Mouse (Mus musculus) CH12.LX (cell line): ENCODE results near the gene Smarcc2. TPM values are rescaled to one million over a fixed set of nuclear protein-coding genes. Genes with fewer than 3 reads are reported as not detected.

ENCODE experiments used
- DNase-seq: peaks from one replicate; pipeline ENCODE4 v3.0.0-alpha.2; 2013; ENCODE audit errors: extremely low read depth
- H3K27ac ChIP-seq: 2 replicates; pipeline ENCODE4 v1.5.1; 2012; ENCODE audit warnings: low read depth, mild to moderate bottlenecking, control low read depth, moderate library complexity; ENCODE audit not compliant: insufficient read depth
- H3K27me3 ChIP-seq: replicated peaks from 2 replicates; pipeline ENCODE3; 2012; ENCODE audit warnings: inconsistent platforms
- H3K36me3 ChIP-seq, 2 experiments: replicated peaks in 1 of 2; 2 replicates each; pipeline versions ENCODE3 to v1.6.1; 2012; ENCODE audit warnings: inconsistent platforms in 1 of 2, low read length in 1 of 2, mild to moderate bottlenecking in 1 of 2, mixed read lengths in 1 of 2, moderate library complexity in 1 of 2; ENCODE audit not compliant: control insufficient read depth in 1 of 2, insufficient read depth in 1 of 2
- H3K4me1 ChIP-seq, 2 experiments: 2 replicates each; pipeline ENCODE4 v1.6.1; 2012; ENCODE audit warnings: inconsistent platforms in 1 of 2, moderate library complexity in 1 of 2; ENCODE audit not compliant: insufficient read depth in 2 of 2, control insufficient read depth in 1 of 2
- H3K4me2 ChIP-seq: 2 replicates; pipeline ENCODE4 v1.6.1; 2012; ENCODE audit warnings: low read depth, mild to moderate bottlenecking, control low read depth; ENCODE audit not compliant: poor library complexity, insufficient read depth, severe bottlenecking
- H3K4me3 ChIP-seq, 3 experiments: fragments of 150-350 bp in 1 of 3; sonication (generic) in 1 of 3; replicated peaks in 1 of 3; 2 replicates each; pipeline versions ENCODE3 to v1.5.1; 2011 to 2012; ENCODE audit warnings: low read depth in 2 of 3, low read length in 2 of 3, mild to moderate bottlenecking in 2 of 3, moderate library complexity in 2 of 3, control low read depth in 1 of 3, improper control_type of control experiment in 1 of 3, inconsistent platforms in 1 of 3, mixed read lengths in 1 of 3; ENCODE audit not compliant: poor library complexity in 1 of 3
- H3K79me2 ChIP-seq: replicated peaks from 2 replicates; pipeline ENCODE4 v1.6.1; 2012; ENCODE audit warnings: mild to moderate bottlenecking, moderate library complexity; ENCODE audit not compliant: control insufficient read depth, poor library complexity, insufficient read depth, severe bottlenecking; ENCODE audit errors: extremely low read depth
- H3K9ac ChIP-seq: 2 replicates; pipeline ENCODE4 v1.6.1; 2012; ENCODE audit warnings: low read depth, mild to moderate bottlenecking, control low read depth, moderate library complexity; ENCODE audit not compliant: insufficient read depth
- H3K9me3 ChIP-seq: replicated peaks from 2 replicates; pipeline ENCODE3; 2012; ENCODE audit warnings: low read length, inconsistent platforms, mixed read lengths
- BHLHE40 ChIP-seq: IDR thresholded peaks from 2 replicates; pipeline ENCODE4 v1.6.1; 2011; ENCODE audit warnings: mild to moderate bottlenecking, low read depth, low read length, improper control_type of control experiment
- CHD1 ChIP-seq: IDR thresholded peaks from 2 replicates; pipeline ENCODE4 v1.6.1; 2012; ENCODE audit warnings: low read depth, low read length, improper control_type of control experiment, inconsistent platforms
- CHD2 ChIP-seq: IDR thresholded peaks from 2 replicates; pipeline ENCODE4 v1.6.1; 2011; ENCODE audit warnings: low read length, improper control_type of control experiment
- CTCF ChIP-seq, 2 experiments: IDR thresholded peaks in 1 of 2; conservative IDR thresholded peaks in 1 of 2; 2 replicates each; pipeline ENCODE4 v1.5.1; 2011 to 2012; ENCODE audit warnings: low read depth in 2 of 2, low read length in 2 of 2, improper control_type of control experiment in 1 of 2, inconsistent platforms in 1 of 2, mild to moderate bottlenecking in 1 of 2, moderate library complexity in 1 of 2
- E2F4 ChIP-seq: IDR thresholded peaks from 2 replicates; pipeline ENCODE4 v1.6.1; 2011; ENCODE audit warnings: low read depth, low read length, improper control_type of control experiment; ENCODE audit not compliant: insufficient replicate concordance
- ELF1 ChIP-seq: IDR thresholded peaks from 2 replicates; pipeline ENCODE4 v1.6.1; 2014; ENCODE audit warnings: low read depth, mild to moderate bottlenecking, inconsistent platforms, low read length, improper control_type of control experiment
- EP300 ChIP-seq: IDR thresholded peaks from 2 replicates; pipeline ENCODE4 v1.6.1; 2011; ENCODE audit warnings: low read length, improper control_type of control experiment
- ETS1 ChIP-seq: conservative IDR thresholded peaks from 2 replicates; pipeline ENCODE4 v1.6.1; 2012; ENCODE audit warnings: low read depth, mild to moderate bottlenecking, inconsistent platforms, low read length, improper control_type of control experiment, moderate library complexity
- GABPA ChIP-seq: IDR thresholded peaks from 2 replicates; pipeline ENCODE4 v1.6.1; 2012; ENCODE audit warnings: low read depth, low read length, improper control_type of control experiment, inconsistent platforms; ENCODE audit not compliant: insufficient replicate concordance
- HCFC1 ChIP-seq: IDR thresholded peaks from 2 replicates; pipeline ENCODE4 v1.6.1; 2012; ENCODE audit warnings: low read depth, mild to moderate bottlenecking, inconsistent platforms, low read length, improper control_type of control experiment
- IRF4 ChIP-seq: IDR thresholded peaks from 2 replicates; pipeline ENCODE4 v1.6.1; 2014; ENCODE audit warnings: low read depth, mild to moderate bottlenecking, inconsistent platforms, low read length, improper control_type of control experiment
- JUN ChIP-seq: IDR thresholded peaks from 2 replicates; pipeline ENCODE4 v1.6.1; 2011; ENCODE audit warnings: low read depth, mild to moderate bottlenecking, low read length, improper control_type of control experiment, moderate library complexity; ENCODE audit not compliant: insufficient read depth
- JUND ChIP-seq: conservative IDR thresholded peaks from 2 replicates; pipeline ENCODE4 v1.6.1; 2011; ENCODE audit warnings: low read depth, low read length, improper control_type of control experiment
- KAT2A ChIP-seq: IDR thresholded peaks from 2 replicates; pipeline ENCODE4 v1.6.1; 2012; ENCODE audit warnings: low read length, improper control_type of control experiment, inconsistent platforms; ENCODE audit not compliant: insufficient replicate concordance
- MAFK ChIP-seq: IDR thresholded peaks from 2 replicates; pipeline ENCODE4 v1.6.1; 2011; ENCODE audit warnings: low read length, improper control_type of control experiment; ENCODE audit not compliant: insufficient replicate concordance
- MAX ChIP-seq: IDR thresholded peaks from 2 replicates; pipeline ENCODE4 v1.6.1; 2011; ENCODE audit warnings: low read length, improper control_type of control experiment
- MAZ ChIP-seq: IDR thresholded peaks from 2 replicates; pipeline ENCODE4 v1.6.1; 2012; ENCODE audit warnings: low read depth, mild to moderate bottlenecking, inconsistent platforms, low read length, improper control_type of control experiment, moderate library complexity
- MEF2A ChIP-seq: IDR thresholded peaks from 2 replicates; pipeline ENCODE4 v1.6.1; 2014; ENCODE audit warnings: low read depth, mild to moderate bottlenecking, inconsistent platforms, low read length, improper control_type of control experiment, borderline replicate concordance
- MXI1 ChIP-seq: IDR thresholded peaks from 2 replicates; pipeline ENCODE4 v1.6.1; 2011; ENCODE audit warnings: mild to moderate bottlenecking, low read depth, low read length, improper control_type of control experiment
- MYC ChIP-seq: IDR thresholded peaks from 2 replicates; pipeline ENCODE4 v1.6.1; 2011; ENCODE audit warnings: low read depth, mild to moderate bottlenecking, improper control_type of control experiment, low read length
- NELFE ChIP-seq: IDR thresholded peaks from 2 replicates; pipeline ENCODE4 v1.6.1; 2011; ENCODE audit warnings: low read depth, low read length, improper control_type of control experiment
- NRF1 ChIP-seq: IDR thresholded peaks from 2 replicates; pipeline ENCODE4 v1.6.1; 2014; ENCODE audit warnings: low read depth, mild to moderate bottlenecking, inconsistent platforms, low read length, improper control_type of control experiment, moderate library complexity
- PAX5 ChIP-seq: IDR thresholded peaks from 2 replicates; pipeline ENCODE4 v1.6.1; 2012; ENCODE audit warnings: low read length, inconsistent platforms, mixed read lengths
- POLR2A ChIP-seq: IDR thresholded peaks from 2 replicates; pipeline ENCODE4 v1.6.1; 2011; ENCODE audit warnings: low read depth, mild to moderate bottlenecking, improper control_type of control experiment, low read length
- POLR2AphosphoS2 ChIP-seq: IDR thresholded peaks from 2 replicates; pipeline ENCODE4 v1.6.1; 2011; ENCODE audit warnings: low read depth, low read length, improper control_type of control experiment
- RAD21 ChIP-seq: IDR thresholded peaks from 2 replicates; pipeline ENCODE4 v1.6.1; 2011; ENCODE audit warnings: low read depth, mild to moderate bottlenecking, low read length, improper control_type of control experiment, moderate library complexity
- RCOR1 ChIP-seq: conservative IDR thresholded peaks from 2 replicates; pipeline ENCODE4 v1.6.1; 2012; ENCODE audit warnings: low read depth, mild to moderate bottlenecking, inconsistent platforms, low read length, improper control_type of control experiment
- SIN3A ChIP-seq: IDR thresholded peaks from 2 replicates; pipeline ENCODE4 v1.6.1; 2012; ENCODE audit warnings: low read length, improper control_type of control experiment, inconsistent platforms
- SMC3 ChIP-seq: IDR thresholded peaks from 2 replicates; pipeline ENCODE4 v1.6.1; 2011; ENCODE audit warnings: low read depth, low read length, improper control_type of control experiment
- TBP ChIP-seq: conservative IDR thresholded peaks from 2 replicates; pipeline ENCODE4 v1.6.1; 2011; ENCODE audit warnings: low read depth, low read length, improper control_type of control experiment
- TCF12 ChIP-seq: IDR thresholded peaks from 2 replicates; pipeline ENCODE4 v1.6.1; 2014; ENCODE audit warnings: low read depth, mild to moderate bottlenecking, inconsistent platforms, low read length, improper control_type of control experiment
- UBTF ChIP-seq: IDR thresholded peaks from 2 replicates; pipeline ENCODE4 v1.6.1; 2012; ENCODE audit warnings: low read depth, mild to moderate bottlenecking, inconsistent platforms, low read length, improper control_type of control experiment, moderate library complexity
- USF1 ChIP-seq: IDR thresholded peaks from 2 replicates; pipeline ENCODE4 v1.6.1; 2014; ENCODE audit warnings: low read depth, mild to moderate bottlenecking, inconsistent platforms, low read length, improper control_type of control experiment
- USF2 ChIP-seq: conservative IDR thresholded peaks from 2 replicates; pipeline ENCODE4 v1.6.1; 2011; ENCODE audit warnings: low read depth, low read length, improper control_type of control experiment
- ZC3H11A ChIP-seq: IDR thresholded peaks from 2 replicates; pipeline ENCODE4 v1.6.1; 2012; ENCODE audit warnings: low read depth, mild to moderate bottlenecking, inconsistent platforms, low read length, improper control_type of control experiment
- ZKSCAN1 ChIP-seq: IDR thresholded peaks from 2 replicates; pipeline ENCODE4 v1.6.1; 2012; ENCODE audit warnings: low read depth, inconsistent platforms, low read length, improper control_type of control experiment, borderline replicate concordance
- ZMIZ1 ChIP-seq: IDR thresholded peaks from 2 replicates; pipeline ENCODE4 v1.6.1; 2012; ENCODE audit warnings: low read depth, mild to moderate bottlenecking, inconsistent platforms, low read length, improper control_type of control experiment
- ZNF384 ChIP-seq: IDR thresholded peaks from 2 replicates; pipeline ENCODE4 v1.6.1; 2012; ENCODE audit warnings: low read depth, low read length, improper control_type of control experiment, inconsistent platforms
- dilution Hi-C: fragments of 300-500 bp; cut with MboI; formaldehyde crosslinking; loops from 2 replicates; pipeline ENCODE4 v1.14.3; 2020; ENCODE audit warnings: low sequenced_read_pairs; ENCODE audit not compliant: extremely low pct_unique_long_range_greater_than_20kb, extremely low pct_ligation_motif_present
- in situ Hi-C: fragments of 300-500 bp; cut with MboI; formaldehyde crosslinking; loops from 3 replicates; pipeline ENCODE4 v1.14.3; 2019; ENCODE audit warnings: low sequenced_read_pairs, low pct_ligation_motif_present, low pct_unique_long_range_greater_than_20kb, mixed read lengths
- polyA plus RNA-seq: library from polyadenylated mRNA; unstranded; fragments of >175 nt; gene quantifications from 2 replicates; pipeline ENCODE4 v1.2.1, GENCODE M21; 2012; ENCODE audit warnings: low read depth; ENCODE audit not compliant: insufficient read length
- total RNA-seq, 2 experiments: library from RNA; depleted of rRNA; stranded (reverse); fragments of 300-350 nt in 1 of 2; fragments of >200 nt in 1 of 2; gene quantifications; 2 replicates each; pipeline ENCODE4 v1.2.3; 2012 to 2014

The Smarcc2 gene
- total and polyA plus RNA-seq, 3 experiments: 6.1 to 42.6 (median 24.8) TPM

DNA sequence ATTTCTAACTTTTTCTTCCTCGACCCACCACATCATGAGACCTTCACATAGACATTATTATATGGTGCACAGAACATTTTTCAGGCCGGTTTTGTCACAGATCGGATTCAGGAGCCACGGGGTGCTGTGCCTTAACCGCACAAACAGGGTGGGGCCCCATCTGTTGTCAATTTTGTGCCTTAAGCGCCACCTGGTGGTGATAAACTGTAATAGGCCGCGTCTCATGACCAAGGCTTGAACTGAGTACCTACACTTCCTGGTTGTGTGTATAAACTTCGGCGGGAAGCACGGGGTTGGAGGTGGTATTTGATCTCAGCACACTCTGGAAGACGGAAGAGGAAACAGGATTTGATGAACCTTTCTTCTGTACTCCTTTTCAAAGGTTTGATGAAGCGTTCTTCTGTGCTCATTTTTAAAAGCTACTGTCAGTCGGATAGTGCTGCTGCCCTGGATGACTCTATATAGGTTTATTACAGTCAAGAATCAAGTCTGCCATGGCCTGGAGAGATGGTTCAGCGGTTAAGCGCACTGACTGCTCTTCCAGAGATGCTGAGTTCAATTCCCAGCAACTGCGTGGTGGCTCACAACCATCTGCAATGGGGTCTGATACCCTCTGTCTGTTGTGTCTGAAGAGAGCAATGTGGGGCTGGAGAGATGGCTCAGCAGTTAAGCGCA lies 77.4 kb downstream of the Smarcc2 start:
- DNase-seq: peak; percentile 98
- Histone ChIP-seq H3K4me3 (peak overlapping the region; percentile 26 to 47 (median 43)), H3K9me3 (no peaks in the 10 kb centered on the region), H3K27ac (peak overlapping the region; percentile 55; the same call in 1 of the 2 replicates), H3K4me1 (peaks cover 3 to 16% of the 10 kb centered on the region in 2 experiments; a peak in 2 of 4 replicates), H3K9ac (peak overlapping the region; percentile 78), H3K27me3 (no peaks in the 10 kb centered on the region), H3K36me3 (peaks cover 4 to 6% of the 10 kb centered on the region in 2 experiments), H3K4me2 (peak overlapping the region; percentile 88), H3K79me2 (no peaks in the 10 kb centered on the region)
- dilution Hi-C loops: no loop called here
- in situ Hi-C loops: no loop called here
- peak; percentile 97 for TF ChIP-seq MAZ
- peak; percentile 85 for TF ChIP-seq MYC
- TF ChIP-seq TBP: peak; percentile 13; the same call in 1 of the 2 replicates
- TF ChIP-seq SMC3: peak; percentile 91
- TF ChIP-seq ZNF384: peak; percentile 47; the same call in 1 of the 2 replicates
- TF ChIP-seq JUN: no peak
- TF ChIP-seq JUND: no peak
- peak; percentile 33; the same call in 1 of the 2 replicates for TF ChIP-seq CHD2
- TF ChIP-seq RAD21: peak; percentile 93
- TF ChIP-seq ZKSCAN1: no peak
- TF ChIP-seq ZC3H11A: peak; percentile 27; the same call in 1 of the 2 replicates
- TF ChIP-seq EP300: peak; percentile 32; the same call in 1 of the 2 replicates
- TF ChIP-seq MAX: peak; percentile 86
- TF ChIP-seq RCOR1: no peak
- peak; percentile 69 for TF ChIP-seq POLR2A
- TF ChIP-seq MAFK: no peak; the same call in 1 of the 2 replicates
- TF ChIP-seq POLR2AphosphoS2: 0 out of 2 replicates have a peak, but pooled peaks have one; percentile 46
- TF ChIP-seq NRF1: no peak
- no peak for TF ChIP-seq KAT2A
- peak; percentile 48; the same call in 1 of the 2 replicates for TF ChIP-seq MEF2A
- peak; percentile 78; the same call in 1 of the 2 replicates for TF ChIP-seq MXI1
- peak; percentile 29 for TF ChIP-seq ETS1
- TF ChIP-seq E2F4: peak; percentile 92; the same call in 1 of the 2 replicates
- peak; percentile 79 for TF ChIP-seq IRF4
- peak; percentile 42; the same call in 1 of the 2 replicates for TF ChIP-seq BHLHE40
- TF ChIP-seq ZMIZ1: peak; percentile 52
- peak; percentile 83 for TF ChIP-seq TCF12
- TF ChIP-seq ELF1: peak; percentile 95
- TF ChIP-seq HCFC1: peak; percentile 58
- no peak for TF ChIP-seq GABPA
- TF ChIP-seq CTCF (conservative IDR thresholded peaks at IDR 0.05 in 1 of 2, IDR thresholded peaks at IDR 0.05 in 1 of 2; ENCODE audit: low read depth in 2 of 2, low read length in 2 of 2): peak; percentile 71 to 98
- peak; percentile 84 for TF ChIP-seq NELFE
- no peak for TF ChIP-seq CHD1
- TF ChIP-seq UBTF: no peak
- no peak for TF ChIP-seq PAX5
- peak; percentile 28; the same call in 1 of the 2 replicates for TF ChIP-seq USF1
- TF ChIP-seq USF2: no peak
- peak; percentile 95 for TF ChIP-seq SIN3A
